Mouse (Mus musculus) stomach, embryonic 14.5 days (tissue): ENCODE results near the gene Tcp10a. TPM values are rescaled to one million over a fixed set of nuclear protein-coding genes. Genes with fewer than 3 reads are reported as not detected.
A peak's percentile ranks its signal among the peaks of the same experiment; 100 is the strongest.
"Not testable (repeated sequence)": the region's sequence is repeated elsewhere in the genome, so short reads cannot be mapped to it uniquely, and the experiment has no call there.

Experiments
- ATAC-seq: fragments of 200-750 bp; cut with Nextera tagmentation; 2 replicates; pipeline ENCODE4 v1.8.0; 2017; ENCODE audit warnings: low read depth, moderate TSS enrichment; ENCODE audit not compliant: insufficient number of reproducible peaks, insufficient read depth, low FRiP score
- H3K27ac ChIP-seq: fragments of 300-500 bp; sonication (generic); 2 replicates; pipeline ENCODE4 v1.5.1; 2014; ENCODE audit warnings: mild to moderate bottlenecking, low read length, moderate library complexity, mixed read lengths
- H3K27me3 ChIP-seq: fragments of 300-500 bp; sonication (generic); 2 replicates; pipeline ENCODE4 v1.6.1; 2014; ENCODE audit warnings: low read length, control low read depth, mixed read lengths; ENCODE audit not compliant: control insufficient read depth, insufficient read depth
- H3K36me3 ChIP-seq: fragments of 300-500 bp; sonication (generic); 2 replicates; pipeline ENCODE4 v1.6.1; 2014; ENCODE audit warnings: mild to moderate bottlenecking, control low read depth, low read length, moderate library complexity, mixed read lengths; ENCODE audit not compliant: control insufficient read depth, insufficient read depth
- H3K4me1 ChIP-seq: fragments of 300-500 bp; sonication (generic); 2 replicates; pipeline ENCODE4 v1.6.1; 2014; ENCODE audit warnings: low read length, control low read depth, mixed read lengths; ENCODE audit not compliant: control insufficient read depth, insufficient read depth
- H3K4me2 ChIP-seq: fragments of 300-500 bp; sonication (generic); replicated peaks from 2 replicates; pipeline ENCODE4 v1.6.1; 2014; ENCODE audit warnings: low read depth, low read length, control low read depth
- H3K4me3 ChIP-seq: fragments of 300-500 bp; sonication (generic); 2 replicates; pipeline ENCODE4 v1.5.1; 2014; ENCODE audit warnings: low read depth, low read length, control low read depth
- H3K9ac ChIP-seq: fragments of 300-500 bp; sonication (generic); replicated peaks from 2 replicates; pipeline ENCODE4 v1.6.1; 2014; ENCODE audit warnings: low read depth, mild to moderate bottlenecking, control low read depth, low read length, moderate library complexity, mixed read lengths
- H3K9me3 ChIP-seq: fragments of 300-500 bp; sonication (generic); 2 replicates; pipeline ENCODE4 v1.6.1; 2016; ENCODE audit warnings: low read depth, low read length, control low read depth; ENCODE audit not compliant: control insufficient read depth
- WGBS: fragments of 180-500 bp; shearing (Covaris S2); extraction: QIAGEN DNeasy Blood & Tissue Kit; methylation state at CpG from one replicate; pipeline ENCODE4 v1.1.7; 2014; 5-methylcytosine and 5-hydroxymethylcytosine counted together
- polyA plus RNA-seq: library from polyadenylated mRNA; unstranded; fragments of >200 nt; fragmentation: Nextera tagmentation; extraction: Ambion mirVana; gene quantifications from 2 replicates; pipeline ENCODE4 v1.2.1, GENCODE M21; 2014

Gene Tcp10a
- polyA plus RNA-seq: not detected in 2 replicates

GRCm38 (mm10) chr17:7324346-7324745 is at the start of gene Tcp10a:
Gene Tcp10a (plus strand): TSS chr17:7324646.
- not testable (repeated sequence) for H3K4me3 ChIP-seq, ATAC-seq, H3K9ac ChIP-seq, H3K4me1 ChIP-seq, H3K4me2 ChIP-seq, H3K36me3 ChIP-seq, H3K27ac ChIP-seq, H3K27me3 ChIP-seq, H3K9me3 ChIP-seq
- 91% methylated on average over 3 of the region's 5 CpGs for WGBS

GRCm38 (mm10) chr17:7278702-7279242 is 45.7 kb upstream of the Tcp10a start:
- Histone ChIP-seq H3K27me3 (no peaks in the 10 kb centered on the region), H3K9ac (no peak overlapping the region), H3K4me3 (no peak overlapping the region), H3K36me3 (no peaks in the 10 kb centered on the region), H3K4me1 (no peaks in the 10 kb centered on the region), H3K4me2 (no peak overlapping the region), H3K27ac (no peak overlapping the region), H3K9me3 (no peaks in the 10 kb centered on the region)
- 90% methylated on average over 15 of the region's 15 CpGs for WGBS
- no peak for ATAC-seq

- H3K27ac ChIP-seq: no peak overlapping the region
- no peaks in the 10 kb centered on the region for H3K36me3 ChIP-seq
- no peak overlapping the region for H3K9ac ChIP-seq
- ATAC-seq: no peak
- WGBS: 91% methylated on average over 9 of the region's 9 CpGs
- no peaks in the 10 kb centered on the region for H3K27me3 ChIP-seq
- no peaks in the 10 kb centered on the region for H3K9me3 ChIP-seq
- H3K4me2 ChIP-seq: no peak overlapping the region
- no peak overlapping the region for H3K4me3 ChIP-seq
- H3K4me1 ChIP-seq: peaks cover 1% of the 10 kb centered on the region; the same call in 1 of the 2 replicates
Measured at GRCm38 (mm10) chr17:7279251-7279650, 45.2 kb upstream of the Tcp10a start.

GRCm38 (mm10) chr17:7284297-7284910 is 40.0 kb upstream of the Tcp10a start:
- 42% methylated on average over 8 of the region's 8 CpGs for WGBS
- Histone ChIP-seq H3K36me3 (no peaks in the 10 kb centered on the region), H3K4me3 (no peak overlapping the region), H3K27ac (peak overlapping the region; percentile 64; the same call in 1 of the 2 replicates), H3K9me3 (no peaks in the 10 kb centered on the region), H3K9ac (no peak overlapping the region), H3K4me1 (peaks cover 16% of the 10 kb centered on the region), H3K27me3 (no peaks in the 10 kb centered on the region), H3K4me2 (no peak overlapping the region)
- peak; percentile 21; the same call in 1 of the 2 replicates for ATAC-seq

- peak overlapping the region; percentile 64; the same call in 1 of the 2 replicates for H3K27ac ChIP-seq
- peak; percentile 33; the same call in 1 of the 2 replicates for ATAC-seq
- 60% methylated on average over 12 of the region's 12 CpGs for WGBS
Measured at GRCm38 (mm10) chr17:7285292-7285691, 39.2 kb upstream of the Tcp10a start.

GRCm38 (mm10) chr17:7286422-7287050 is 37.9 kb upstream of the Tcp10a start:
- Histone ChIP-seq H3K27ac (no peak overlapping the region), H3K4me2 (no peak overlapping the region), H3K9me3 (no peaks in the 10 kb centered on the region), H3K4me3 (no peak overlapping the region), H3K9ac (no peak overlapping the region), H3K4me1 (peaks cover 16% of the 10 kb centered on the region), H3K36me3 (no peaks in the 10 kb centered on the region), H3K27me3 (no peaks in the 10 kb centered on the region)
- WGBS: 78% methylated on average over 12 of the region's 12 CpGs
- no peak for ATAC-seq

More at GRCm38 (mm10) chr17:7285292-7285691, 39.2 kb upstream of the Tcp10a start:
- H3K9ac ChIP-seq: no peak overlapping the region
- no peak overlapping the region for H3K4me2 ChIP-seq
- peaks cover 16% of the 10 kb centered on the region for H3K4me1 ChIP-seq
- no peaks in the 10 kb centered on the region for H3K36me3 ChIP-seq
- no peak overlapping the region for H3K4me3 ChIP-seq
- H3K27me3 ChIP-seq: no peaks in the 10 kb centered on the region
- no peaks in the 10 kb centered on the region for H3K9me3 ChIP-seq

GRCm38 (mm10) chr17:7292012-7292684 is 32.3 kb upstream of the Tcp10a start:
- no peaks in the 10 kb centered on the region for H3K4me1 ChIP-seq
- no peak overlapping the region for H3K4me2 ChIP-seq
- no peak overlapping the region for H3K27ac ChIP-seq
- H3K36me3 ChIP-seq: no peaks in the 10 kb centered on the region; the same call in 1 of the 2 replicates
- H3K27me3 ChIP-seq: no peaks in the 10 kb centered on the region
- no peak overlapping the region for H3K4me3 ChIP-seq
- WGBS: 78% methylated on average over 11 of the region's 11 CpGs
- H3K9ac ChIP-seq: no peak overlapping the region
- H3K9me3 ChIP-seq: no peaks in the 10 kb centered on the region
- ATAC-seq: no peak
